Mouse (Mus musculus) liver, postnatal 0 days (tissue): ENCODE measurements around the gene Dpyd.

ENCODE experiments used
- CTCF ChIP-seq: sonication (generic); IDR thresholded peaks from 2 replicates; pipeline ENCODE4 v1.5.1; 2016; ENCODE audit warnings: antibody characterized with exemption, low read depth
- EP300 ChIP-seq: IDR thresholded peaks from 2 replicates; pipeline ENCODE4 v1.6.1; 2016; ENCODE audit warnings: antibody characterized with exemption, low read depth, mild to moderate bottlenecking

GRCm38 (mm10) chr3:119168661-119169060 is 606.7 kb downstream of the Dpyd start:
- TF ChIP-seq CTCF (no peak), EP300 (no peak)
